Mouse (Mus musculus): ENCODE data around the gene Slc23a2. TPM values are rescaled to one million over a fixed set of nuclear protein-coding genes. Genes with fewer than 3 reads are reported as not detected.
A peak's percentile ranks its signal among the peaks of the same experiment; 100 is the strongest.

The Slc23a2 gene
- total RNA-seq, 2 experiments from 2014 or later, result 93.1 to 96.0 TPM

DNA sequence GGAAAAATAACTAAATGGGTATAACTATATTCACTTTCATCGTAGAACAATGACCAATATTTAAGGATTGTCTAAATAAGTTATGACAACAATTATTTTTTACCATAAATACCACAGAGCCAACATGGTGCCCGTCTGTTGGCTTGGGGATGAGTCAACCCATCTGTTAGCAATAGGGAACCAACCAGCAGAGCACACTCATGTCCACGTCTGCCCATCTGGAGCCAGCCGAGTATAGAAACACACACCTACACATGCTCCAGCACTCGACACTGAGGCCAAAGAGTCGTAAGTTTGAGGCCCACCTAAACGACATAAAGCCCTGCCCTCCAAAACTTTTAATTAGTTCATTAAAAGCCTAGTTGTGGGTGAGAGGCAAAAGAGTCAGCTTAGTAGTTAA, 15.7 kb downstream of the Slc23a2 start:
- H3K4me3 ChIP-seq, result no peak overlapping the region
- TF ChIP-seq CTCF (conservative IDR thresholded peaks at IDR 0.05), result no peak
- DNase-seq (ENCODE audit: low spot score in 2 of 2), result peak in 1 of 2 experiments; percentile 35
- H3K27ac ChIP-seq, result no peak overlapping the region

DNA sequence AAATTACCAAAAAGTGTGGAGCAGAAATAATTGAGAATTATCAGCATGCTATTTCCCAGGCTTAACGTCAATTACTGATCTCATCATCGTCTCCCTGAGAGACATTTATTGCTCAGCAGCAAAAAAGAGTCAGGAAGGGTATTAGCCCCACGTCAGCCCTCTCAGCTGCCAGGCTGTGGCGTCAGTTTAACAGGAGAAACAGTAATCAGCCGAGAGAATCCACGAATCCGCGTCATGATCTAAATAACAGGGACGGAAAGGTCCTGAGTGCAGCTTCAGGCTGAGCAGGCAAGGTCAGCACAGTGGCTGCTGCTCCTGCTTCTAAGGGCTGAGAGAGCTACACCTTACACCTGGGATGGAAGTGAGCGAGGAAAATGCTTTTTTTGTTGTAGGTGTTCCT, 17.0 kb downstream of the Slc23a2 start:
- Histone ChIP-seq H3K27ac (peak overlapping the region; percentile 43; the same call in 1 of the 2 replicates), H3K4me3 (no peak overlapping the region)
- no peak for TF ChIP-seq CTCF (conservative IDR thresholded peaks at IDR 0.05)
- peak in 1 of 2 experiments; percentile 22 for DNase-seq (ENCODE audit: low spot score in 2 of 2)

DNA sequence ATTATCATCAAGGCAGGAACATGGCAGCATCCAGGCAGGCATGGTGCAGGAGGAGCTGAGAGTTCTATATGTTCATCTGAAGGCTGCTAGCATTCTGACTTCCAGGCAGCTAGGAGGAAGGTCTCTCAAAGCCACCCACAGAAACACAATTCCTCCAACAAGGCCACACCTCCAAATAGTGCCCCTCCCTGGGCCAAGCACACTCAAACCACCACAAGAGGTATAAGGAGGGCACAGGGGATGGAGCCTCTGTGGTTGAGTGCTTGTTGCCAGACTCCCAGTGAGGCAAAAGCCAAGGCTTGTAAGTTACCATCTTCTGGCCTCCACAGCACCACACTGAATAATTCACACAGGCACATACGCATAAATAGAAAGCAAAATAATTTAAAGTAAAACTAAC, 18.6 kb downstream of the Slc23a2 start:
- DNase-seq (ENCODE audit: low spot score in 2 of 2), result no peak
- TF ChIP-seq CTCF (conservative IDR thresholded peaks at IDR 0.05), result no peak
- Histone ChIP-seq H3K4me3 (no peak overlapping the region), H3K27ac (no peak overlapping the region)

DNA sequence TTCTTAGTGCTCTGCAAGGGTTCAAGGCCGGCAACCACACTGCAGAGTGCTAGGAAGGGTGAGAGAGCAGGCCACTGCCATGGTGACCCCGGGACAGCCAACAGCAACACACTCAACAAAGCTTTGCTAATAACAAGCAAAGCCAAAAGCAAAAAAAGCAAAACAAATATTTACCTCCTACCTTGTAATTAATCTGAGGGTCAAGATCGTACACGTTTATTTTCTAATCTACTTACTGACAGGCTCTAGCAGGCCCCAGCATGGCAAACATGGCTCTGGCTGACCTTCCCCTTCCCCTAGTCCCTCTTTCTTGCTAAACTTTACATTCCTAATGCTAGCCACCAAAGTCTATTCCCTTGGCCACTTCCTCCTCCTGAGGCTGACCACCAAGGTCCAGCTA, 21.8 kb downstream of the Slc23a2 start:
- TF ChIP-seq CTCF (conservative IDR thresholded peaks at IDR 0.05), result no peak
- no peak overlapping the region for H3K27ac ChIP-seq
- no peak for DNase-seq (ENCODE audit: low spot score in 2 of 2)
- no peak overlapping the region for H3K4me3 ChIP-seq

DNA sequence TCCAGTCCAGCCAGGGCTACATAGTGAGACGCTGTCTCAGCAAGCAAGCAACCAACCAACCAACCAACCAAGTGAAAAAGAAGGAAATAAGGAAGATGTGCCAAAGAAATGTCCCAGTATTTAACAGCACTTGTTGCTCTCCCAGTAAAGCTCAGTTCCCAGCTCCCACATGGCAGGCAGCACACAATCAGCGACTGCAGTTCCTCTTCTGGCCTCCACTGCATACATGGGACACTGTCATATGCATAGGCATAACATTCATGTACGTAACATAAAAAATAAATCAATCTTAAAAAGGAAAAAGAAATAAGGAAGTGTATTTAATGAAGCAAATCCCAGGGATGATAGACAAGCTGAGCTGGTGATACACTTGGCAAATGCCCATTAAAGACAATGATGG, 23.9 kb downstream of the Slc23a2 start:
- no peak for DNase-seq (ENCODE audit: low spot score in 2 of 2)
- peak; percentile 22 for TF ChIP-seq CTCF (conservative IDR thresholded peaks at IDR 0.05)
- Histone ChIP-seq H3K27ac (no peak overlapping the region), H3K4me3 (no peak overlapping the region)

DNA sequence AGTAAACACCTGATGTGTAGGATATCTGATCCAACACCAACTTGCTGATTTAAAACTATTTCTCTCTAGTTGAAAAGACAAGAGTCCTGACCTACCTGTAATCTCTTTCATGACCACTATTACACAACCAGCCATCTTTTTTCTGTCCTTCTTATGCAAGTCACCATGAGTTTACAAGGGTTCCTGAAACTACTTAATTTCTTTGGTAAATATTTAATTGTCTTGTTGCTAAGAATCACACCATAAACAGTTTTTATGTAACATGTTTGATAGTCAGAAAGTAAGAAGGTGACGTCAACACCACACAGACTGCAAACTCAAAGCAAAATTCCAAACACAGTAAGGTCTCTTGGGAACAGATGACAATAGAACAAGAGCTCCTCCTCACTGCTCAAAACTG, 26.3 kb downstream of the Slc23a2 start:
- Histone ChIP-seq H3K27ac (no peak overlapping the region), H3K4me3 (no peak overlapping the region)
- no peak for TF ChIP-seq CTCF (conservative IDR thresholded peaks at IDR 0.05)
- DNase-seq (ENCODE audit: low spot score in 2 of 2), result no peak

DNA sequence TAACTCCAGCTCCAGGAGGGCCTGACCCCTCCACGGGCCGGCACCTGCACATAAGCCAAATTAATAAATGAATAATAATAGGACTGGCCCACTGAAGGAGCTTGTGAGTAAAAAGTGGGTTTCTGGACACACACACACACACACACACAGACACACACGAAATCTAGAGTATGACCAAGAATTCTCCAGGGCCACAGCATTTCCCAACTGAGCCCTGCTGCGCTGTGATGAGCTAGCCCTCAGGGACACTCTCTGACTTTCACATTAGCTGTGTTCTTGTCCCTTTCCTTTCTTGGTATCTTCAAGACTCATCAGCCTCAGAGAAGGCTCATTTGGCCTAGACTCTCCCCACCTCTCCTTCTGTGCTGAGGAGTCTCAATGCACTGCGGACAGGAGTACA, 29.0 kb downstream of the Slc23a2 start:
- no peak overlapping the region for H3K27ac ChIP-seq
- H3K4me3 ChIP-seq, result no peak overlapping the region
- DNase-seq (ENCODE audit: low spot score in 2 of 2), result no peak
- TF ChIP-seq CTCF (conservative IDR thresholded peaks at IDR 0.05), result no peak

DNA sequence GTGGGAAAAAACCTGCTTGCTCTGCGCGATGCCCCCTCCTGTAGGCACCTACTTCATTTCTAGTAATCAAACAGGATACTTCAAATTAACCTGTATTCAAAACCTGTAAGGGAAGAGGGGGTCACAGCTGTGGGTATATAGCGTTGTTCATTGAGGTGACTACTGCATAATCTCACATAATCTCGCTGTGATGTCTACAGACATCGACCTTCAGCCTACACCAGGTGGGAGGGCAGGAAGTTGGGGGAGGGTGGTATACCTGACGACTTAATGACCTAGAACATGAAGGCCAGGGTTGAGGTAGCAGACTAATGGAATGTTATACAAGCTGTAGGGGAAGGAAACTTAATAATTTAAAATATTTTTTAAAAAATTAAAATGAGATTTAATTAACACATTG, 29.6 kb downstream of the Slc23a2 start:
- DNase-seq (ENCODE audit: low spot score in 2 of 2), result no peak
- TF ChIP-seq CTCF (conservative IDR thresholded peaks at IDR 0.05), result no peak
- H3K27ac ChIP-seq, result no peak overlapping the region
- no peak overlapping the region for H3K4me3 ChIP-seq

DNA sequence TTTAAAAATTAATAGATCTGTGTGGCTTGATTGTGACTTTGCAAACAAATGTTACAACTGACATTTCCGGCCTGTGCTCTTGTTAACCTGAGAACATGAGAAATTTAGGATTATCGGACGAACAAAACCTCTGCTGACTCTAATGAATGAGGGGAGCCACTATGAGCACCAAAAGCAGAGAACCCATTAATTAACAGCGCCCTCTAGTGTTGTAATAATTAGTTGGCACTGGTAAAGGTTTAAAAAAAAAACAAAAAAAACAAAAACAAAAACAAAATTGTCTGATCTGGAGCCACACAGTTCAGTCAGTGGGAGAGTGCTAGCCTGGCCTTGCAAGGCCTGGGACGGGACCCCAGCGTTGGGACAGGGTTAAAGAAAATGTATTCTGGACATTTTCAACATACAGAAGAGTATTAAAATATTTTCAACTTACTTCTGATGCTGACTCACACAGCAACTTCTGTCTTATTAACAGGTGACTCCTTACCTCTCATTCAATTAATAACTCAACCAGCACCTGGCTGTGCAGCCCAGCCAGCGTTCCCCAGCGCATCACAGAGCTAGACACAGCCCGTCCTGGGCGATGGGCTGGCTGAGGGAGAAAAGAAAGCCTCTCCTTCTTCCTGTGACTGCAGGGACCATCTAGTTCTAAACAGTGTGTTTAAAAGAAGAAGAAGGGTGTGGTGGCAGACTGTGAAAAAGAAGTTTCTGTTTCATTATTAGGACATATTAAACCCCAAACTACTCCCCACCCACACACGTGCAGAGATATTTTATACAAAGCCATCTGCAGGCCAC, 30.7 kb downstream of the Slc23a2 start:
- H3K27ac ChIP-seq, result peak overlapping the region; percentile 43
- DNase-seq (ENCODE audit: low spot score in 2 of 2), result no peak
- TF ChIP-seq CTCF (conservative IDR thresholded peaks at IDR 0.05), result peak; percentile 89
- no peak overlapping the region for H3K4me3 ChIP-seq

DNA sequence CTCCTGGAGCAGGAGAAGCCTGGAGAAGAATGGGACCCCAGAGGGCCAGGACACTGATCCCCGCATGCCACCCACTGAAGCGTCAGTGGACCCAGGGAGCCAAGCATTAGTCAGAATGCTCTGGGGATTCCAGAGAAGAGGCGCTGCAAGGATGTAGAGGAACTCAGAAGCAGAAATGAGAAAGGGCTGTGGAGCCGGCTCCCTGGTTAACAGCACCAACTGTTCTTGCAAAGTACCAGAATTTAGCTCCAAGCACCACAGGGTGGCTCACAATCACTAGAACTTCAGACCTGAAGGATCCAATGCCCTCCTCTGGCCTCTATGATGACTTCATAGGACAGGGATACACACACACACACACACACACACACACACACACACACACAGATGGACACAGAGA, 32.6 kb downstream of the Slc23a2 start:
- Histone ChIP-seq H3K4me3 (no peak overlapping the region), H3K27ac (peak overlapping the region; percentile 87)
- no peak for TF ChIP-seq CTCF (conservative IDR thresholded peaks at IDR 0.05)
- DNase-seq (ENCODE audit: low spot score in 2 of 2), result no peak

DNA sequence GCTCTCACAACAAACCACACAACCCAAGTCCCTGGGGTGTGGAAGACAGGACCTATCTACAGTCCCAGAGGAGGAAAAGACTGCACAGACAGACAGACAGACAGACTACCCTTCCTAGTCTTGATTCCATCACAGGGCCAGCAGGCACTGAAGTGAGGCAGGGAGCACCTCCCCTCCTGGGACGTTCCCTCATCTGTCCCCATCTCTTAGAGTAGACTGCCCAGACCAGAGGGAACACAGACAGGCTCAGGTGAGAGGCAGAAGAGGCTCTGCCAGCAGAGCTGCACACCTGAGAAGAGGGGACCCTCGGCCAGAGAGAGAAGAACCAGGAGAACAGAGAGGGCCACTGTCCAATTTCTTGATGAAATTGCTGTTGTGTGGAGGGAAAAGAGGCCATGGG, 33.0 kb downstream of the Slc23a2 start:
- Histone ChIP-seq H3K27ac (peak overlapping the region; percentile 87), H3K4me3 (no peak overlapping the region)
- no peak for DNase-seq (ENCODE audit: low spot score in 2 of 2)
- no peak for TF ChIP-seq CTCF (conservative IDR thresholded peaks at IDR 0.05)

DNA sequence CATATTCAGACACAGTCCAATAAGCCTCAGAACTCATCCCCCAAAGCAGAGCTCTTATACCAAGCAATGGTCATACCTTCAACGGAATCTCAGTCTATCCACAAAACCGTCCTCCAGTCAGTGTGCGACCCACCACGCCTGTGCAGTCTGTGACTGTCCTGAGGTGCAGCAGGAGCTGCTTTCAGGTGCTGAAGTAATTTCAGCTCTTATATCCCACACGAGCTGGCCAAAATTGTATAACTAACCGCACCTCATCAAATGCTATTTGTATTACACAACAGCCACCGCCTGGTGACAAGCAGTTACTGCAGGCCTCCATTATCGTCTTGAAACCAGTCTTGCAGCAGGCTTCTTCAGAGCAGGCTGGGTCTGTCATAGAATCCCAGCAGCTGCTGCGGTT, 33.6 kb downstream of the Slc23a2 start:
- peak overlapping the region; percentile 87 for H3K27ac ChIP-seq
- peak; percentile 62 to 69 for DNase-seq (ENCODE audit: low spot score in 2 of 2)
- peak; percentile 88 for TF ChIP-seq CTCF (conservative IDR thresholded peaks at IDR 0.05)
- H3K4me3 ChIP-seq, result peak overlapping the region; percentile 32

DNA sequence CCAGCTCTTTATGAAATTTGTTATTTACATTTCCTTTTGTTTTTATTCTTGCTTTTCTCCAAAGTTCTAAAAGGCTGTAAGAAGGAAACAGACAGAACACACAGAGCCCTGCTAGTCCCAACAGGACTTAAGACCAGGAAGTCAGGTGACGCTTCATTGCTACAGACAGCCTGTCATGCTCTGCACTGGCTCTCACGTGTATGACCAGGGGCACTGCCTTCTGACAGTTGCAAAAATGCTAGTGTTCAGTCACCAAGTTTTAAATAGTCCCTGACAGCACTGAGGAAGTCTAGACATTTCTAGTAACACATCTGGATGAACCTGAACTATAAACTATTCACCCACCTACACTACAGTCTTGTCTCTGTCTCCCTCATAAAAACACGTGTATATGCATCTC, 34.2 kb downstream of the Slc23a2 start:
- TF ChIP-seq CTCF (conservative IDR thresholded peaks at IDR 0.05), result no peak
- Histone ChIP-seq H3K4me3 (no peak overlapping the region), H3K27ac (peak overlapping the region; percentile 87)
- no peak for DNase-seq (ENCODE audit: low spot score in 2 of 2)

DNA sequence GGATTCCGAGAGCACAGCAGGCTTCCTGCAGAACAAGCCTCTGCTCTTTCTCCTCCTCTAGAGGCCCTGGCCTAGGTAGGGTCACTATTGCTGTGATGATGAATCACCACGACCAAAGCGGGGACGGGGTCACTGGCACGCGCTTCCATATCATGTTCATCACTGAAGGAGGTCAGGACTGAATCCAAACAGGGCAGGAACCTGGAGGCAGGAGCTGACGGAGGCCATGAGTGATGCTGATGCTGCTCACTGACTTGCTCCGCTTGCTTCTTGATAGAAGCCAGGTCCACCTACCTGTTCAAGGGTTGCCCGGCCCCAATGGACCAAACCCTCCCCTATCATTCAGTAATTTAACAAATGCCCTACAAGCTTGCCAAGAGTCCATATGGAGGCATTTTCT, 35.9 kb downstream of the Slc23a2 start:
- Histone ChIP-seq H3K4me3 (no peak overlapping the region), H3K27ac (no peak overlapping the region)
- no peak for TF ChIP-seq CTCF (conservative IDR thresholded peaks at IDR 0.05)
- no peak for DNase-seq (ENCODE audit: low spot score in 2 of 2)
